Mouse (Mus musculus) mouse trophoblast stem cell (cell line): ENCODE data around the gene Lrp6.

Experiments used
- in situ Hi-C, 2 experiments: fragments of 300-500 bp; cut with MseI, MboI; formaldehyde crosslinking; loops; 2 replicates in 1 of 2; 3 replicates in 1 of 2; pipeline ENCODE4 v1.15.1; 2025

Gene Lrp6

DNA sequence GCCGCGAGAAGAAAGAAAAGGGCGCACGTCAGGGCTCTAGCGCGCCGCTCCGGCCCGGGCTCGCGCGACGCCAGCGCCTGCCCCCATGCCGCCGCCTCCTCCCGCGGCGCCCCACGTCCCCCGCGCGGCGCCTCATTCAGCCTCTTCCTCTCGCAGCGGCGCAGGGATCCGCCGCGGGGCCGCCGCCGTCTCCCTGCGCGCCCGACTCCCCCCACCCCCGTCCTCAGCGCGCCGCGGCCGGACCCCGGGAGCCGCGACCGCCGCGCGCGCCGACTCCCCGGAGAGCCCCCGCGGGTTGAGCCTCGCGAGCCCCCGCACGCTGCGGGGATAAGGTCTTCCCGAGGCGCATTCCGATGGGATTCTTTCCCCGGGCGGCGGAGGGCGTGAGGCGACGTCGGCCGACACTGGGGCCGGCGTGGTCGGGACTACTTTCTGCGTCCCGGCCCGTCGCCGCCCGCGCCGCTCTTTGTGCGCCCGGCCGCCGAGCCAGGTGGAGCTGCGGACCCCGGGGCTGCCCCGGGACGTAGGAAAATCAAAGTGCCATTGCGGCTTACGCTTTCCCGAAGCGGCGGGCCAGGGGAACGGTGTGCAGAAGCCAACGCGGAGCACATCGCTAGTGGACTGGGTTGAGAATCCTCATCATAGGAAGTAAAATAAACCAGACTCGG is at the start of gene Lrp6:
Gene Lrp6, minus strand, starts transcription at position 148 of the 668 bp plus-strand sequence.
- in situ Hi-C loops: no loop called here

DNA sequence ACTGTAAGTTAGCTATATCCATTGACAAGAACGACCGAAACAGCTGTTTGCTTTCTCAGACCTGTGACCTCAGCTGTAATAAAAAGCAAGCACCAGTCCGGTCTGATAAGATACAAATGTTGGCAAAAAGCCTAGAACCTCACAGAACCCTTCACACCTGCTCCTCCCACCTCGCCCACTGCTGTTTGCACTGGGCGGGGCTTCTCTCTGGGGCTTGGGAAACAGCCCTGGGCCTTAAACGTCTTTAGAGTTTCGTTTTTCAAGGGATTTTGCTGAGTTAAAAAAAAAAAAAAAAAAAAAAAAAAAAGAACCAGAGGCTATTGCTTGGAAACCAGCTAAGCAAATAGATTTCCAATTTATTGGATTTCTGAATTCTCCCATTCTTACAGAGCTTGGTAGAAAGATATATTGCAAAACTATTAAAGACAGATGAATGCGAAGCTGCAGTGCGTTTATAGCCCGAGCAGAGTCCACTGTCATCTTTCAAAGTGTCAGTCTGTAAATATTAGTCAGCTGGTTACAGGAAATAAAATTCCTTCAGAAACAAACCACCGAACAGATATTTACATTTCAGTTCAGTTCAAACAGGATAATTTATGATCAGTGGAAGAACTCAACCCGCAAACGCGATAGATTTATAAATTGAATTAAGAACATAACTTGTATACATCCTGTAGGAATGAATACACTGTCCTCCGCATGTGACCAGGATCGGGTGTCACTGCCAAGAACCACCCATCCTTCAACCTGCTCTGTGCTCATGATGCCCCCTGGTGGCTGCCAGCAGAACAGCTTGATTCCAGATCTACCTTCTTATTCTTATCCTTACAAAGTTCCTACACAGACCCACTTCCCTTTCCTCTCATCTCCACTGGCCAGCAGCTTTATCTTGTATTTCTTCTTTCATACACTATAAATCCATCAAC is 48.2 kb upstream of the Lrp6 start:
- in situ Hi-C loops: loop anchor here in 1 of 2 experiments (5.0 kb wide), 1 partner anchor 188 kb away; no protein-coding TSS in a partner anchor

DNA sequence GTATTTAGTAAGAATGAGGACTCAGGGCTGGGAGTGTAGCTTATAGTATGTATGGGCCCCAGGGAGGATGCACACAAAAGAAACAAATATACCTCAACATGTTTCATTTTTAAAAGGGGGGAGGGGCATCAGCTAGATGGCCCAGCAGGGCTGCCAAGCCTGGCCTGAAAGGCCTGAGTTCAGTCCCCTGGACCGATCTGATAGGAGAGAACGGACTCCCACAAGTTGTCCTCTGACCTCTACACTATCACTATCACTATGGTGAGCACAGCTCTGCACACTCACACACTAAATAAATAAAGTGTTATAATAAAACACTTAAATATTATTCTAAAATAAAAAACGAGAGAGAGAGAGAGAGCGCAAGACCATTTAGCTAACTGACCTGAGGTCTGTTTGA is 47.6 kb upstream of the Lrp6 start:
- in situ Hi-C loops: no loop called here

DNA sequence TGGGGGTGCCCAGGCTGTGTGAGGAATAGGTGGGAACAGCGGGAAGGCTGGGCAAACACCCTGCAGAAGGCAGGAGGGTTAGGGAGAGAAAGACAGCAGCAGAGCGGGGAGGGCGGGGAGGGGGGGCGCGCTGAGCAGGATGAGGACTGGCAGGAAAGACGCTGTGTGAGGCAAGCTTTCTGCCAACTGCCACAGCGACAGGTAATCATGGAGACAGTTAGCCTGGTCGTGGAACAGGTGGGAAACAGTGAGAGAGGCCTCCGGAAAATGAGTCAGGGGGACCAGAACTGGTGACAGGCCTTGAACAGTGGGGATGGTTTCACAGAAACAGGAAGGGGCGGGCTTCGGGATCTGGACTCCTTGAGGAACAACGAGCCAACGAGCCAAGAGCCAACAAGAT is 45.1 kb upstream of the Lrp6 start:
- in situ Hi-C loops: no loop called here

DNA sequence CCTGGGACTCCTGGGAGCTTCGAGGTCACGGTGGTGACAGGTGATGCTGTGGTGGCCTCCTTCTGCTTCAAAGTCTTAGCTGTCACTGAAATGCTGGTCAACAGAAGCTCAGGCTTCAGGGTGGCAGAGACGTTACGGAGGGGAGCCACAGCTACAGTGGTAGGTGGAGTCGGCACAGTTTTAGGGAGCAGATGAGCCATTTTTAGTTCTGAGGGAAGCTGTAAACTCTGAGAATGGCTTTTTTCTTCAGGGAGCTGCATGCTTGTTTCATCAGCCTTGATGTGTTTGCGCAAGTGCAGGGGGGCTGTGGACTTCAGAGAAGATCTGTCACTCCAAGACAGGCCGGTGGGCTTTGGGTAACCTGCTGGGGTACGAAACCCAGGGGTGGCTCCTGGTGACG is 43.6 kb upstream of the Lrp6 start:
- in situ Hi-C loops: no loop called here

DNA sequence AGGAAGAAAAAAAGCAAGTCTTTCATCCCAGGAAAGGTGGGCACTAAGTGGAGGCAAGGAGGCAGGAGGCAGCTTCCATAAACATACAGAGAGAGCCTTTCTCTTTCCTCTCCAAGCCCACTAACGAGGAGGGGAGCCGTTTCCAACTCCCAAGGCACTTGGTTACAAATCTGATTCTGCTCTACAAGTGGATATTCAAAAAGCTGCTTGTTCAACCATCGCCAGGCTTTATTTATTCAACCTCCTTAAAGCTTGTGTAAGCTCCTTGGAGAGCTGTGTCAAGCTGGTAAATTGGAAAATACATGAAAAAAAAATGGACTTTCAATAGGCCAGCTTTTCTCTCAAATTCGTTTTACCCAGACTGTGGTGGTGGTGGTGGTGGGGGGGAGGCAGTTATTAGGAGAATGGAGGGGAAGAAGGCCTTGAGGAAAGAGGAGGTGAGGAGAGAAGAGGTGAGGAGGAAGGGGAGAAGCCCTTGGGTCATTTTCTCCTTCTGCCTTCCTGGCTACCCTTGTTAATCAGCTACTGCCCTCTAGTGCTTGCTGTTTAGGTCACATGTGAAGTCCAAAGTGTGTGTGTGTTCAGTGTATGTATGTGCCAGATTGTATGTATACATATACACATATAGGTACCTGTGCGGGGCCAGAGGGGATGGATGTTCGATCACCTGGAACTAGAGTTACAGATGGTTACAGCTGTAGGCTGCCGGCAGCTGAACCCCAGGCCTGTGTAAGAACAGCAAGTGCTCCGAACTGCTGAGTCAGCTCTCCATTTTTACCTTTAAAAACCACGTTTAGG is 40.4 kb upstream of the Lrp6 start:
- in situ Hi-C loops: loop anchor here in 1 of 2 experiments (5.0 kb wide), 1 partner anchor 180 kb away; no protein-coding TSS in a partner anchor

DNA sequence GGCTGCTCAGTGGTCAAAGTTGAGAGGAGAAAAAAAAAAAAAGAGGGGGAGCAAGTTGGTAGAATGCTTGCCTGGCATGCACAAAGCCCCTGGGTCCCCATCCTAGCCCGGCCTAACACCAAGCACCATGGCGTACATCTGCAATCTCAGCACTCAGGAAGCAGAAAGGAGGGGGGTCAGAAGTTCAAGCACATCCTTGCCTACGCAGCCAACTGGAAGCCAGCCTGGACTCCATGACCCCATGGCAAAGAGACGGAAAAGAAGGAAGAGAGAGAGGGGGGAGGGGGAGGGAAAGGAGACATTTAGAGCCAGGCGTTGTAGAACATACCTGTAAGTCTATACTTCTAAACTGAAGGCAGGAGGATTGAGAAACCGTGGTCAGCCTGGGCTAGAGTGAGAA is 39.8 kb upstream of the Lrp6 start:
- in situ Hi-C loops: loop anchor here in 1 of 2 experiments (5.0 kb wide), 1 partner anchor 179 kb away; no protein-coding TSS in a partner anchor

DNA sequence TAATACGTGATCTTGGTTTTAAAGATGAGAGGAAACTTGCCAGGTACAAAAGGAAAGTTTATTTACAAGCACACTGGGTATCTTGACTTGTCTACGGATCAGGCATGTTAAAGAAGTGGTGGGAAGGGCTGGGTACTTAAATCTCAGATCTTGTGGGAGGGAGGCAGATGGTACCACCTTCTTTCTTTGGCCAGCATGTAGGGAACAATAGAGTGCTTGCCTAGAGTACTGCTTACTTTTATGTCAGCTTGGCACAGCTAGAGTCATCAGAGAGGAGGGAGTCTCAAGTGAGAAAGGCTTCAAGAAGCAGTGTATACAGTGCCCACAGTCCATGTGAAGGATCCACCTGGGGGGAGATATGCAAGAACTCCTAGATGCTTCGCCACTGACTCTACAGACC is 38.4 kb upstream of the Lrp6 start:
- in situ Hi-C loops: loop anchor here in 1 of 2 experiments (5.0 kb wide), 1 partner anchor 178 kb away; no protein-coding TSS in a partner anchor

DNA sequence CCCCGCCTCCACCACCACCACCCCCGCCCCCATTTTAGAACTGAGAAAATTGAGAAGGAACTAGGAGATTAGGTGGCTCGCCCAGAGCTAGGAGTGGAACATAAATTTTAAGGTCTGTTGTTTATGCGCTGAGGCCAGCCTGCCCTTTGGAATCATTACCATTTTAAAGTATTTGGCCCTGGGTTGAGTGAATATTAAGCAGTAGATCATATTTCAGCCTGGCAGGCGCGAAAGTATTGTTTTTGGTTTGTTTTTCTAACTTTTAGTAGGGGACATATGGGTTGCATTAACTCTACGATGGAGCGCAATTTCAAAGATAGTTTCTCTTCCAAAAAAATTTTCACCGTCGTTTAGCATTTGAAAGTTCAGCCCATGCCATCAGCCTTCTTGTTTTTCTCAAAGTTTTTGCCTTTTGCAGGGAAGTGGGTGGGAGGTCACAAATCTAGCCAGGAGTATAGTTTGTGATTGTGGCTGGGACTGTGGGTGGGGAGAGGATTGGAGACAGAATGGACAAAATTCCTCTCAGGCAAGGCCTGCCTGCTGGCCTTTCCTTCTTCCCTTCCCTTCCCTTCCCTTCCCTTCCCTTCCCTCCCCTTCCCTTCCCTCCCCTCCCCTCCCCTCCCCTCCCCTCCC is 35.7 kb upstream of the Lrp6 start:
- in situ Hi-C loops: no loop called here

DNA sequence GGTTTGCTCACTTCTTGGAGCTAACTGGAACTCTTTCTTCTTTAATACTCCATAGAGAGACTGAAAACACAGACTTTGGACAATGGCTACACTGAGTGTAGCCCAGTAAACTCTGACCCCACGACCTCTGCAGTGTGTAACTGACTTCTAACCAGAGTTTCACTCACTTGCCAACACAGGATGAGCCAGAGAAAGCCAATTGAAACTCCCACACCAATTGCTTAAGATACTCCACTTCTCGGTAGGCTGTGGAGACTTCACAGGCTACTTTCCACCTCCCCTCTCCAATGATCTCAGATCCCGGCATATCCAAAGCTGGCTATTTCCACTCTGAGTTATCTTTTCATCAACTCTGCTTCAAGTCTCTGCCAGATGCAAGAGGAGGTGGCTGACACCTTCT is 35.0 kb upstream of the Lrp6 start:
- in situ Hi-C loops: no loop called here

DNA sequence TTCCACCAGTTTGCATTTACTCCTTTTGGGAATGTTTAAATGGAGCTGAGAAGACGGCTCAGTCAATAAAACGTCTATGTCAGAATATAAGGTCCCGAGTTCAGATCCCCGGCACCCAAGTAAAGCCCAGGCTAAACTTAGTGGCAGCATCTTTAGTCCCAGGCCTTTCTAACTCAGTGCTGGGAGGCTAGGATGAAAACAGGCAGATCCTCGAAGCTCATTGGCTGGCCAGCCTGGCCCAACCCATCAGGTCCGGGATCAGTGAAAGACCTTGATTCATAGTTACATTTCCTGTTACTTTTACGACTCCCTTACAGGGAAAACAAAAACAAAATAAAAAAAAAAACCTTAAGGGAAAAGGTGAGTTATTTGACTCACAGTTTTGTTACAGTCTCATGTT is 34.4 kb upstream of the Lrp6 start:
- in situ Hi-C loops: no loop called here

DNA sequence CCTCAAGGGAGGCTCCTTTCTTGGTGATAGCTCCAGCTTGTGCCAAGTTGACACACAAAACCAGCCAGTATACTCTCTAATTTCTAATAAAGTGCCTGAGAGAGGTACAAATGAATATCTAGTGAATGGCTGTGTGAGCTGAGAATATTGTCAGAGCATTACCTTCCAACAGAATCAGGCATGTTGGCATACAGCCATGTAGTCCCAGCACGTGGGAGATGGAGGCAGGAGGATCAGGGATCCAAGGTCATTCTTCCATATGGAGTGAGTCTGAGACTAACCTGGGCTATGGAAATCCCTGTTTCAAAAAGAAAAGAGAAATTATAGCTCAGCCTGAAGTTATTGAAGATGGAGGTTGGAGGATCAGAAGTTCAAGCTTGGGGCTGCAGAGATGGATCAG is 32.5 kb upstream of the Lrp6 start:
- in situ Hi-C loops: no loop called here

DNA sequence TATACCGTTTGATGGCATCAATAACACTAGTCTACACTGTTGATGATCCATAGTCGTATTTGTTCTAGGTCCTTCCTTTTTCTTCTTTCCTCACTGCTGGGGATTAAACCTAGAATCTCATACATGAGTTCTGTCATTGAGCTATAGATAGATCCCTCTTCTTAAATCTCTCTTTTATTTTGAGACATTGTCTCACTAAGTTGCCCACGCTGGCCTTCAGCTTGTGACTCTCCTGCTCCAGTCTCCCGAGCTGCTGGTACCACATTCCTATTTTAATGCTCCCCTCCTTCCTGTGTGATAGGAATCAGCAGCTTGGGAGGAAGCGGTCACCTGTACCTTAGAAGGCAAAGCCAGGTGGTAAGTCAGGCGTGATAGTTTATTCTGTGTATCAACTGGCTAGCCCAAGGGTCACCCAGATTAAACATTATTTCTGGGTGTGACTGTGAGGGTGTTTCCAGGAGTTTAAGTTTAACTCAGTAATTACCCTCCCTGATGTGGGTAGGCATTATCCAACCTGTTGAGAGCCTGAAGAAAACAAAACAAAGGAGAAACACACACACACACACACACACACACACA is 31.0 kb upstream of the Lrp6 start:
- in situ Hi-C loops: no loop called here

DNA sequence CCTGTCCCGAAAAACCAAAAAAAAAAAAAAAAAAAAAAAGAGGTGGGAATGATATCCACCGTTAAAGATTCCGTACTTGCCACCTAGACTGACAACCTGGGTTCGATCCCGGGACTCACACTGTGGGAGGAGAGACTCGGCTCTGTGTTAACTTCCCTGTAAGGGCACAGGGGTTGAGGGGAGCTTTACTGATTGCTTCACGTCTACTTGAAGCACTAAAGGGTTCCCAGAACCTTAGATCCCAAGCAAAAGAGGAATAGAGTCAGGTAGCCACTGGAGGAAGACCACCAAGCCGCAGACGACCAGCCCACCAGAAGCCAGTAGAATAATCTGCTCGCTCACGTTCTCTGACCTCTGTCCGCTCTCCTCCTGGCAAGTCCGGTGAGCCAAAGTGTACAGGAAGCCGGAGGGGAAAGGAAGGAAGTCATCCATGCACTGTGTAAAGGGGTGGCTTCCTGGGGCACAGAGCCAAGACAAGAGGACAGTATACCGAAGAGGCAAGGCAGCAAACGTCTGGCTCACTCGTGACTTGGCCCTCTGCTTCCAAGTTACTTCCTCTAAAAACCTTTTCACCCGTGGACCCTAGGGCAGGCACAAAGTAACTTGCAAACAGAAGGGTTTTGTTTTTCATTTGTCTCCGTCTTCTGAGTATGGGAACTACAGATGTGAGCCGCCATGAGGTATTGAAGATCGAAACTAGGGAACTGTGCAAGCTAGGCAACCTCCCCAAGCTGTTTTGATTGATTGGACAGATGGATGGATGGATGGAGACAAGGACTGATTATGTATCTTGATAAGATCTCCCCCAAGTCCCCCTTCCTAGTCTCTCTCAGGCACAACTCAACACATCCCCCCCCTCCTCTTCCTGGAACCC is 28.0 kb upstream of the Lrp6 start:
- in situ Hi-C loops: no loop called here

DNA sequence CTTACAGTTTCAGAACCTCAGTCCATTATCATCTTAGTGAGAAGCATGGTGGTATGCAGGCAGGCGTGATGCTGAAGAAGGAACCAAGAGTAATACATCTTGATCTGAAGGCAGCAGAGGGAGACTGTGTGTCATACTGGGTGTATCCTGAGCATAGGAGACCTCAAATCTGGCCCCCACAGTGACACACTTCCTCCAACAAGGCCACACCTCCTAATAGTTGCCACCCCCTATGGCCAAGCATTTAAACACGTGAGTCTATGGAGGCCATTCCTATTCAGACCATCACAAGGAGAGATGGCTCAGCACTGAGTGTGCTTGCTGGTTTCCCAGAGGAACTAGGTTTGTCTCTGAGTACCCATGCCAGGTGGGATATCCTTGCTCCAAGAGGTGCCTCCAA is 24.8 kb upstream of the Lrp6 start:
- in situ Hi-C loops: no loop called here

DNA sequence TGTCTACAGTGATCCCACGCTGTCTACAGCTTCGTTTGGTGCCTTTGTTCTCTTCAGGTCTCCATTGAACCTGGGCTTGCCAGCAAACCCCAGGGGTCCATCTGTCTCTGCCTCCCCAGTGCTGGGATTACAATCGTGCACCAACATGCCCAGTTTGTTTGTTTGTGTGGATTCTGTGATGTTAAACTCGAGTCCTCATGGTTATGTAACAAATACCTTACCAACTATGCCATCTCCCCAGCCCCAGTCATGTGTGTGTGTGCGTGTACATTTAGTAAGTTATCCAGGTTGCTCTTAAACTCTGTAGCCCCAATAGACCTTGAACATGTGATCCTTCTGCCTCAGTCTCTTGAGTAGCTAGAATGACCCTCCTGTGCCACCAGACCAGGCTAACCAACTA is 19.5 kb upstream of the Lrp6 start:
- in situ Hi-C loops: no loop called here

DNA sequence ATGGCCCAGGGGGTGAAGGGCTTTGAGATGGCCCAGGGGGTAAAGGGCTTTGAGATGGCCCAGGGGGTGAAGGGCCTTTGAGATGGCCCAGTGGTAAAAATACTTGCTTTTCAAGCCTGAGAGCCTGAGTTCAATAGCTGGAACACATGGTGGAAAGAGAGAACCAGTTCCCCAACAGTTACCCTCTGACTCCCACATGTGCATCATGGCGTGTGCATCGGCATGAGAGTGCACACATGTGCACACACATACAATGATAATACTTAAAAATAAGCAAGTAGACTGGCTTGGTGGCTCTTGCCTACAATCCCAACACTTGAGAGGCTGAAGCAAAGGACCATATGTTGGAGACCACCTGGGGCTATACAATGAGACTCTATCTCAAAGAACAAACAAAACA is 17.9 kb upstream of the Lrp6 start:
- in situ Hi-C loops: no loop called here

DNA sequence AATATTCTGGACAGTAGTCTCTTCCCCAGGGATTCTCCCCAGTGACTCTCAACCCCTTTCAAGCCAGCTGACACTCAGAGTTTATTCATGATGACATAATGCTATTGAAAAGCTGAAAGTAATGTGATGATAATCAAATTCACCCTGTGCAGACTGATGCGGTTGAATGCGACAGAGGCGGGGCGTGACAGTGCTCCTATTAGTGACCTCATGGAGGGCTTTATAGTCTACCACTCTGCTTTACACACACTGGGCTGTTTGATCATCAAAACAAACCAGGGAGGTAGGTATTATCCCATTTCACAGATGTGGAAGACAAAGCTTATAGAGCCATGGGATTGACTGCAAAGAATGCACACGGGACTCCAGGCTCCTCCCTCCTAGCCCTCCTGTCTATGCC is 15.3 kb upstream of the Lrp6 start:
- in situ Hi-C loops: no loop called here

DNA sequence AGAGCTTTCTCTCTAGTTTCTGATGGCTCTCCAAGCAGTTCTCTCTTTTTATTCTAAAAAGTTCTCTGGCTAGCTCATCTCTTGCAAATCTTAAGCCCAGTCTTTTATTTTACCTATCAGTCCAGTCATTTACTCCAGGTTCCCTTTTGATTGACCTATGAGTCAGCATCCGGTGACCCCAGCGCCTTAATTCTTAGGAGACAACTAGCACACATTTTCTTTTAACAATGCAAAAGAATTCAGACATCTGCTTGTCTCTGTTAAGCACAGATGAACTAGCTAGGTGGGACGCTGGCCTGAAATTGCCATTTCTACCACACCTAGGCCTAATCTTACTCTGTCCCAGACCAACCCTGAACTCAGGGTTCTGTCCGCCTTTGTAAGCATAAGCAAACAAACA is 12.7 kb upstream of the Lrp6 start:
- in situ Hi-C loops: no loop called here

DNA sequence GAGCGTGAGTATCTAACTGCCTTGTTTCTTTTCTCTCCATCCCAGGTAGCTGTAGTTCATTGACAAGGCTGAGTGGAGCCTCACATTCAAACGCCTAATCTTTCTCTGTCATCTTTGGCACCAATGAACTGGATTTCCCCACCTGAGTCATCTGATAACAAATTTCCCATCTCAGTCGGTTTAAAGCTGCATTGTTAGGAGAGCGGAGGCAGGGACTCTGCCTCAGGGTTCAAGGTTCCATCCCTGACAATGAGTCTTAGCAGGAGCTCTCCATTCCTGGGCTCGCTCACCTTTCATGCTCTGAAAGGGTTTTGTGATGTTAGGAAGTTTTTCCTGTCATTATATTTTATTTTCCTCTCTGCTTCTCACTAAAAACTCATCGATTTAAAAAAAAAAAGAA is 11.3 kb upstream of the Lrp6 start:
- in situ Hi-C loops: no loop called here
